Mouse (Mus musculus): ENCODE results near the gene Nmnat1. TPM values are rescaled to one million over a fixed set of nuclear protein-coding genes. Genes with fewer than 3 reads are reported as not detected.

Gene Nmnat1
- polyA plus RNA-seq, 1 experiment = 8.8 TPM

DNA sequence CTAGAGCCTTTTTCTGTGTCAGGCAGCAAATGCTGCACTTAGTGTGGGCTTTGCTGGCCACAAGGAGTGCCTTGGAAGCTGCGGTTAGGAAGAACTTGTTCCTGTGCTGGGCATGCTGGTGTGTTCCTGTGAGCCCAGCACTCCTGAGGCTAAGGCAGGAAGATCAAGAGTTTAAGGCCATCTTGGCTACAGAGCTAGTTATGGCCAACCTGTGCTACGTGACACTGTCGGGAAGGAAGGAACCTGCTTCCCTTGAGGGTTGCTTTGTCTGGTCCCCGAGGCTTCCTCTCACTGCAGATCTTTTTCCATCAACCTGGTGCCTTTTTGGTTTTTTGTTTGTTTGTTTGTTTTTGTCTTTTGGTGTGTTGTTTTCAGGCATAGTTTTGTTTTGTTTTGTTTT lies 40.2 kb upstream of the Nmnat1 start:
- H3ac ChIP-seq (ENCODE audit: control insufficient read depth, insufficient read length, low read depth) = no peak overlapping the region
- peaks cover 6% of the 10 kb centered on the region for H3K36me3 ChIP-seq (ENCODE audit: control insufficient read depth, insufficient read depth)
- H3K4me3 ChIP-seq (ENCODE audit: insufficient read depth, poor library complexity, severe bottlenecking) = no peak overlapping the region
- H3K79me3 ChIP-seq (ENCODE audit: low read depth) = peaks cover 6% of the 10 kb centered on the region
- no peak for TF ChIP-seq MAX (IDR thresholded peaks at IDR 0.05)
- TF ChIP-seq MYOD1 (IDR thresholded peaks at IDR 0.05; ENCODE audit: control insufficient read depth, insufficient read length, low read depth) = no peak
- no peak for TF ChIP-seq MYOG (IDR thresholded peaks at IDR 0.05; ENCODE audit: control insufficient read depth, extremely low read depth, insufficient read length)
- TF ChIP-seq USF1 (IDR thresholded peaks at IDR 0.05; ENCODE audit: low read depth) = no peak
- no peak for TF ChIP-seq FOSL1 (IDR thresholded peaks at IDR 0.05; ENCODE audit: insufficient read depth, low read length, poor library complexity, severe bottlenecking)
- TF ChIP-seq CTCF (IDR thresholded peaks at IDR 0.05; ENCODE audit: control insufficient read depth, insufficient read depth, insufficient read length) = no peak
- no peak for TF ChIP-seq CEBPB (IDR thresholded peaks at IDR 0.05; ENCODE audit: low read depth)
- peaks cover 50% of the 10 kb centered on the region for H3K79me2 ChIP-seq (ENCODE audit: control insufficient read depth, insufficient read depth)
- no peaks in the 10 kb centered on the region for H3K27me3 ChIP-seq (ENCODE audit: control insufficient read depth, insufficient read depth, insufficient read length)

DNA sequence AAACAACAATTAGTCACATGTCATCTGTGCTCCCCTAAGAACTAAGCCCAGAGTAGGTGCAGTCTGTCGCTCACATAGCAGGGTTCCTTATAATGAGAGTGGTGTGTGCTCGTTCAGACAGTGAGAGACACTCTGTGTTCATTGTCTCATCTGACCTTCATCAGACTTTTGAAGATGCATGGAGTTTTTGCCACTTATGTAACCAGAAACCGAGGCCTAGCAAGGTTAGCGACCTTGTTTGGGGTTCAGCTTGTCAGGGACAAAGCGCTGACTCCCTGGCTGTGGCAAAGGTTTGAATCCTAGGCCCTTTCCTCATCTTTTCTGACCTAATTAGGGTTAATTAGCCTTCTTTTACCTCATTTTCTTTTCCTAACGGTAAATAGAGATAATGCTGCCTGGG lies 39.0 kb upstream of the Nmnat1 start:
- H3ac ChIP-seq (ENCODE audit: control insufficient read depth, insufficient read length, low read depth) = no peak overlapping the region
- peaks cover 1% of the 10 kb centered on the region for H3K79me3 ChIP-seq (ENCODE audit: low read depth)
- TF ChIP-seq MYOD1 (IDR thresholded peaks at IDR 0.05; ENCODE audit: control insufficient read depth, insufficient read length, low read depth) (no peak), FOSL1 (IDR thresholded peaks at IDR 0.05; ENCODE audit: insufficient read depth, low read length, poor library complexity, severe bottlenecking) (no peak), MYOG (IDR thresholded peaks at IDR 0.05; ENCODE audit: control insufficient read depth, extremely low read depth, insufficient read length) (no peak)
- H3K4me3 ChIP-seq (ENCODE audit: insufficient read depth, poor library complexity, severe bottlenecking) = no peak overlapping the region
- H3K36me3 ChIP-seq (ENCODE audit: control insufficient read depth, insufficient read depth) = peaks cover 6% of the 10 kb centered on the region
- peaks cover 47% of the 10 kb centered on the region for H3K79me2 ChIP-seq (ENCODE audit: control insufficient read depth, insufficient read depth)
- no peaks in the 10 kb centered on the region for H3K27me3 ChIP-seq (ENCODE audit: control insufficient read depth, insufficient read depth, insufficient read length)

DNA sequence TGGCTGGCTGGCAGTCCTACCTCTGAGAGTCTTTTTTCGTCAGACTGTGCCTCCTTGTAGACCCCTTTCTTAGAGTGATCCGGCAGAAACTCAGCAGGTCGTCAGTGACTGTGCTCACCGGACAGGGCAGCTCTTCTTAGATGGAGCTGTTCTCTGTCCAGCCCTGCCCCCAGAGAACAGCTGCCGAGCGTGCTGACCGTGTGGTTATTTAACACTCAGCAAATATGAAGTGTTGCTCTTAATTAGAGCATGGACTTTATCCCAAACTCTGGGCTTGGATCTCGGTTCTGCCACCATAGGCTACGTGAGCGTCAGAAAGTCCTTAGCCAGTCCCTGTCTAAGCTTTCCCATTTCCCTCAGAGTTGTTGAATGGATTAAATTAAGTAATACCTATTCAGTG lies 36.3 kb upstream of the Nmnat1 start:
- TF ChIP-seq CEBPB (IDR thresholded peaks at IDR 0.05; ENCODE audit: low read depth) (no peak), MAX (IDR thresholded peaks at IDR 0.05) (no peak), MYOG (IDR thresholded peaks at IDR 0.05; ENCODE audit: control insufficient read depth, extremely low read depth, insufficient read length) (no peak), MYOD1 (IDR thresholded peaks at IDR 0.05; ENCODE audit: control insufficient read depth, insufficient read length, low read depth) (no peak), FOSL1 (IDR thresholded peaks at IDR 0.05; ENCODE audit: insufficient read depth, low read length, poor library complexity, severe bottlenecking) (no peak), USF1 (IDR thresholded peaks at IDR 0.05; ENCODE audit: low read depth) (no peak), CTCF (IDR thresholded peaks at IDR 0.05; ENCODE audit: control insufficient read depth, insufficient read depth, insufficient read length) (no peak)
- peaks cover 51% of the 10 kb centered on the region for H3K79me2 ChIP-seq (ENCODE audit: control insufficient read depth, insufficient read depth)
- H3K36me3 ChIP-seq (ENCODE audit: control insufficient read depth, insufficient read depth) = peaks cover 6% of the 10 kb centered on the region
- no peak overlapping the region for H3ac ChIP-seq (ENCODE audit: control insufficient read depth, insufficient read length, low read depth)
- H3K4me3 ChIP-seq (ENCODE audit: insufficient read depth, poor library complexity, severe bottlenecking) = no peak overlapping the region
- peaks cover 1% of the 10 kb centered on the region for H3K79me3 ChIP-seq (ENCODE audit: low read depth)
- H3K27me3 ChIP-seq (ENCODE audit: control insufficient read depth, insufficient read depth, insufficient read length) = no peaks in the 10 kb centered on the region

DNA sequence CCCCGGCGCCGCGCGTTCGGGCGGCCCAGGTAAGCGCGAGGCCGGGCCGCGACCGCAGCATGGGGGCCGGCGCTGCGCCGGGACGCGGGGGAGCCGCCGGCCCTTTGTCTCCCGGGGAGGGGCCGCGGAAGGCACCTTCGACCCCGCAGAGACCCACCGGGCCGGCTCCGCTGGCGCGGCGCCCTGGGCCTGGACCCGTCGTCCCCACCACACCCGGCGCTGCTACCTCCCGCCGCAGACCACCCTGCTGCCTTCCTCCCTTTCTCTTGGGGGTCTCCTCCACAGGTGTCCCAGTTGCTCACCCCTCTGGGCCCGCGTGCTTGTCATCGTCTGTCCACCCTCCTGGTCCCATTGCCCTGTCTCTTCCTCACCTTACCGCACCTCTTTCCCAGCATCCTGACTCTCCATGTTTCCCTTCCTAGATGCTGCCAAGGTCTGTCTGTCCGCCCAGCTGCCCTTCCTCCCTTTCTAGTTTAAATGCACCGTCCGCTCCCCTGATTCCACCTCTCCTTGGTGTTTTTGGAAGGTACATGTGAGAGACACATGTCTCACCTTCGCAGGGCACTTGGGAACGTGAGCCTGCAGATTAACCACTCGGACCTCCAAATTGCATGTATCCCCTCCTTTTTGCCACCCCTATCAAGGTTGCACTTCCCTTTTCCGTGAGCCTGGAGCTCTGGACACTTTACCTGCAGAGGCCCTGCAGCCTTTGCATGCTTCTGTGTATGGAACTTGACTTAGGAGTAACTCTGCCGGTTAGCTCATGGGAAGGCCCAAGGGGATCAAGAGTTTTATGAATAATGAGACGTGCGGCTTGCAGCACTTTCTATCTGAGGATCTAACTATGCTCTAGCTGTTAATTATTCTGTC lies 33.6 kb upstream of the Nmnat1 start:
- Histone ChIP-seq H3K4me3 (ENCODE audit: insufficient read depth, poor library complexity, severe bottlenecking) (peak overlapping the region; percentile 71), H3K79me2 (ENCODE audit: control insufficient read depth, insufficient read depth) (peaks cover 34% of the 10 kb centered on the region)
- TF ChIP-seq CTCF (IDR thresholded peaks at IDR 0.05; ENCODE audit: control insufficient read depth, insufficient read depth, insufficient read length) = no peak
- TF ChIP-seq USF1 (IDR thresholded peaks at IDR 0.05; ENCODE audit: low read depth) = no peak
- TF ChIP-seq MYOG (IDR thresholded peaks at IDR 0.05; ENCODE audit: control insufficient read depth, extremely low read depth, insufficient read length) = no peak
- TF ChIP-seq MAX (IDR thresholded peaks at IDR 0.05) = no peak
- no peak for TF ChIP-seq FOSL1 (IDR thresholded peaks at IDR 0.05; ENCODE audit: insufficient read depth, low read length, poor library complexity, severe bottlenecking)
- no peak for TF ChIP-seq CEBPB (IDR thresholded peaks at IDR 0.05; ENCODE audit: low read depth)
- TF ChIP-seq MYOD1 (IDR thresholded peaks at IDR 0.05; ENCODE audit: control insufficient read depth, insufficient read length, low read depth) = no peak

DNA sequence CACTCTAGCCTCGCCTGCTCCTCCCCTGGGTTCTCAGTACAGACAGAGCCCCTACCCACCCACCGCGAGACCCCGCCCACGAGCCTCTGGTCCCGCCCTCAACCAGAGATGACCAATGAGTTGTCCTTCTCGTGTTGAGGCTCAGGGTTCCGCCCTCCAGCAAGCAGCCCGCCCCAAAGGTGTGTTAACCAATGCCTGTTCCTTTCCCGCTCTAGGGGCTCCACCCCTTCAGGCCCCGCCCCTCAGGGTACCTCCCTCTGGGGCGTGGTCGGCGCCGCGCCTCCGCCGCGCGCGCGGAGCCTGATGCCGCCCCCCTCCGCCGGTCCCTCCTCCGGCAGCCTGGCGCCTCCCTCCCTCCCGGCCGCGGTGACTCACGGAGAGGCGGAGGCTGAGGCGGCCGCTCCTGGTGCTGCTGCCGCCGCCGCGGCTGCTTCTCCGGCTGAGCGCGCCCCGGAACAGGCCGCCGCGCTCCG lies 32.9 kb upstream of the Nmnat1 start, which contains the start of gene Ctnnbip1:
TSS of gene Ctnnbip1 (plus strand) at position 369 of the 473 bp plus-strand sequence.
- Histone ChIP-seq H3K79me2 (ENCODE audit: control insufficient read depth, insufficient read depth) (peaks cover 32% of the 10 kb centered on the region), H3K4me3 (ENCODE audit: insufficient read depth, poor library complexity, severe bottlenecking) (peak within 1 kb of the TSS; percentile 71), H3K36me3 (ENCODE audit: control insufficient read depth, insufficient read depth) (no peaks in the 10 kb centered on the region), H3ac (ENCODE audit: control insufficient read depth, insufficient read length, low read depth) (peak within 1 kb of the TSS; percentile 81), H3K27me3 (ENCODE audit: control insufficient read depth, insufficient read depth, insufficient read length) (no peaks in the 10 kb centered on the region), H3K79me3 (ENCODE audit: low read depth) (peaks cover 1% of the 10 kb centered on the region)
- TF ChIP-seq USF1 (IDR thresholded peaks at IDR 0.05; ENCODE audit: low read depth) = no peak
- TF ChIP-seq CTCF (IDR thresholded peaks at IDR 0.05; ENCODE audit: control insufficient read depth, insufficient read depth, insufficient read length) = no peak
- no peak for TF ChIP-seq MYOD1 (IDR thresholded peaks at IDR 0.05; ENCODE audit: control insufficient read depth, insufficient read length, low read depth)
- TF ChIP-seq CEBPB (IDR thresholded peaks at IDR 0.05; ENCODE audit: low read depth) = no peak
- no peak for TF ChIP-seq FOSL1 (IDR thresholded peaks at IDR 0.05; ENCODE audit: insufficient read depth, low read length, poor library complexity, severe bottlenecking)
- TF ChIP-seq MYOG (IDR thresholded peaks at IDR 0.05; ENCODE audit: control insufficient read depth, extremely low read depth, insufficient read length) = no peak
- no peak for TF ChIP-seq MAX (IDR thresholded peaks at IDR 0.05)

More for the DNA sequence above, 33.6 kb upstream of the Nmnat1 start:
- H3ac ChIP-seq (ENCODE audit: control insufficient read depth, insufficient read length, low read depth) = peak overlapping the region; percentile 81
- H3K27me3 ChIP-seq (ENCODE audit: control insufficient read depth, insufficient read depth, insufficient read length) = no peaks in the 10 kb centered on the region
- peaks cover 1% of the 10 kb centered on the region for H3K79me3 ChIP-seq (ENCODE audit: low read depth)
- H3K36me3 ChIP-seq (ENCODE audit: control insufficient read depth, insufficient read depth) = no peaks in the 10 kb centered on the region
